Mouse (Mus musculus) CD4-positive, CD25-positive, alpha-beta regulatory T cell, adult 2 months (primary cell): Measurements from ENCODE around the gene Cpne5.
"Not testable (repeated sequence)": the region's sequence is repeated elsewhere in the genome, so short reads cannot be mapped to it uniquely, and the experiment has no call there.

Source experiments
- DNase-seq: peaks from one replicate; pipeline ENCODE4 v3.0.0-alpha.2; 2012; ENCODE audit warnings: low read depth, low spot score

Gene Cpne5

DNA sequence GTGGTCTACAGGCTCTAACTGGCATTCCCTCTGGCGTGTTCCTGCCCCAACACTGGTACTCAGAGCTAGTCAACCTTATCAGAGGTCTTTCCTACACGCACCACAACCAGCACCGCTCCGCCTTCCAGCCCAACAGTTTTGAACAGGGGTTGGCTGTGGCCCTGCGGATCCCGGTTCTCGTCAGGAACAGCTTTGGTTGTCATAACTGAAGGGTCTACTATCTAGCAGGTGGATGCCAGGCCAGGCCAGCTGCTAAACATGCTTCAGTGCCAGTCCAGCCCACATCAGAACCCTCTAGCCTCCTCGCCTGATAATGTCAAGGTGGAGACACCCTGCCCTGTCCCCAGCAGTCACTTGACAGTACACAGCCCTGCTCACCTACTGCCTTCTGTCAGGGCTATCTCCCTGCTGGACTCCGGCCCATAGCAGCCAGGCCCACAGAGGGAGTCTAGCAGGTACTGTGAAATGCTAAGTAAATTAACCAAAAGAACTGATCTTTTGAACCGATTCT lies 19.1 kb upstream of the Cpne5 start:
- DNase-seq = no peak

DNA sequence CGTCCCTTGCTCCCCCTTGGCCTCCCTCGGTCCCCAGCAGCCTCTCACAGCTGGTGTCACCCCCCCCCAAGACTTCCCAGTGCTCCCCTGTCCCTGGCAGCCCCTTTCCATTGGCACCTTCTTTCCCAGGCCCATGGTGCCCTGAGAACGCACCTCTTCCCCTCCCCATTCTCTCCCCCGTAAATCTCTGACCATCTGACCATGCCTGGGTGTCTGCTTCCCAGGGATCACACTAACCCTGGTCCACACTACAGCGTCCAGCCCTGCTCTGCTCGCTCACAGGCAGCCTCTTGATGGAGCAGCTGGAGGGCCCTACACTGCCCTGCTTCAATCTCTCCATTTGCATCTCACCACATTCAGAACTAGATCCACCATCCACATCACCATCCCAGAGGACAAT lies 18.5 kb upstream of the Cpne5 start:
- no peak for DNase-seq

DNA sequence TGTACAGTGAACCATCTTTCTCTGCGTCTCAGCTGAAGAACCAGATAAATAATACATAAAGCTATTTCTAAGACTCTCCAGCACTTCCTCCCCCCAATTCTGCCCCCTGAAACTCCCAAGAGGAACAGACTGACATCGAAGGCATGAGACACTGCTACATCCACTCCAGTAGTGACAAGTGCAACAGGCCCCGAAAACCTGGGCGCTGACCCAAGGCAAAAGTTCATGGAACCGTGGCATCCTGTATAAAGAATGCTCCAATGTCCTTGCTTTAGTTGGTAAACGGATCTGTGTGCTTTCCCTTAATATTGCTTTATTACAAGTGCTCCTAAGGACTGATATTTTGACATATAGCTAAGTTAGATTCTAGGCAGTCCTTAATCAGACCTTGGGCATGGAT lies 16.8 kb upstream of the Cpne5 start:
- not testable (repeated sequence) for DNase-seq

DNA sequence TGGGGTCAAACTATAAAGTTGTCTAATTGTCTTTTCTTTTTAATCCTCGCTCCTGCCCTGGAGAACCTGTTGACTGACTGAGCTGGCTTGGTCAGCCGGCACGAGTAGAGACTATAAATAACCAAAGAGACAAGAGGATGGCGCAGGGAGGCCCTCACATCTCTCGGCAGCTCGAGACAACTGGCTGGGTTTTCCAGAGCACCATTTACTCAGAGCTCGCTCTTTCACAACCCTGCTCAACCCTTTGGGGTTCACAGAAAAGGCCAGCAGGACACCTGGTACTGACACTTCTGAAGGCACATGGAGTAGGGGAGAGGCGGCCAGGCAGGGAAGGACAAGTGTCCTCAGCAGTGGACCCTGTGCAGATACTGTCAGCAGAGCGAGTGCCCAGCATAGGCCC lies 15.7 kb upstream of the Cpne5 start:
- DNase-seq = no peak

DNA sequence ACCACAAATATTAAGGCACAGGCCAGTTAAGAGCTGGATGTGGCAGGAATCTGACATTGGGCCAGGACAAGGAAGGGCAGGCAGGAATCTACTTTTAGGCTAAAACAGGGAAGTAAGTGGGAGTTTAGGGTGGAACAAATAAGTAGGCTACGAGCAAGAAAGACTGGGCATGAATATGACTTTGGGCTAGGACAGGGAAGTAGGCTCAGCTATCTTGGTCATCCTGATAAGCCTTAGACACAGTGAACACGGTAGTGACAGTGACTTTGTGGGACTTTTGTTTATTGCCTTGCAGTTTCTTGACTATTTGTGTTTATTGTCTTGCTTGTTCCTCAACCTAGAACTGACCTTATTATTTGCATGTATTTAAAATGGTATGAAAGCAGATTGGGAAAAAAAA lies 15.3 kb upstream of the Cpne5 start:
- no peak for DNase-seq

DNA sequence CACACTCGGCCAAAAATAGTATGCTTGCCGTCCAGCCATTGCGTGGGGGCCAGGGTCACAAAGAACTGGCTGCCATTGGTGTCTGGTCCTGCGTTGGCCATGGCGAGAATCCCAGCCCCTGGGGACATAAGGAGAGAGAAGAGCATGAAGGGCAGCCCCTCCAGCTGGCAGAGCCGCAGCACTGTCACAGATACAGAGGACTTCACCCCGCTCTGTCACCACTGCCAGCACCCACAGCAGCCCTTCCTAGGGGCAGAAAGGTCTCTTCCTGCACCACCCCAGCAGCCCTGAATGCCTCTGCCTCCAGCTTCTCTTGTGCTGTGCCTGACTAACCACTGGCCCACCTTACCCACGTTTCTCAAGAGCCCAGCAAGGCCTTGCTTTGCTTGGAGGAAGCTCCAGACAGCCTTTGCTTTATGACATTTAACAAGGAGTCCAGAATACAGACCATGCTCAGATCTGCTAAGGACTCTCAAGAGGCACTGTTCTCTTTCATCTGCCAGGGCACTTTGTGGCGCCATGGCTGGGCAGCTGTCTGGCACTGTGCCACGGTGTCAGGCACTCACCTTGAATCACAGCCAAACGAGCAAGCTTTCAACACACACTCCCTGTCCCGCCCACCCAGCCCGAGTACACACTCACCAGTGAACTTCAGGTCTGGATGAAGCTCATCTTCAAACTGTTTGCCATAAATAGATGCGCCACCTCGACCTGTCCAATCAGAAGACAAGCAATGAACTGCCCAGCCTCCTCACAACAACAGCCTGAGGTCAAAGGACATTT lies 13.8 kb upstream of the Cpne5 start:
- DNase-seq = no peak

DNA sequence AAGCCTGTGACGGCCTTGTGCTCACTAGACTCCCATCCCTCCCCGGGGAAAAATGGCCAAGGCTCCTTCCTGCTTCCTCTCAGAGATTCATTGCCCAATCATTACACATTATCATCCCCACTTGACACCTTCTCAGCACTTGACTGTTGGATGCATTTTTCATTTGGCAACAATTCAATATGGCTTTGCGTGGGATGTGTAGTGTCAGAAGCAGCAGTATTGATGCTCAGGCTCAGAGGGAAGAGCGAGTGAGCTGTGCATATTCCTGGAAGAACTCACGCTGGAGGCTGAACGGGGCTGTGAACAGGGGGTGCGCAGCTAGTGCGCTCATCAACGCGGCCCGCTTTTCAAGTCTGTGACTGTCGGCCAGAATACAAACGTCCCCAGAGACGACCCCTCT lies 13.0 kb upstream of the Cpne5 start:
- DNase-seq = not testable (repeated sequence)

DNA sequence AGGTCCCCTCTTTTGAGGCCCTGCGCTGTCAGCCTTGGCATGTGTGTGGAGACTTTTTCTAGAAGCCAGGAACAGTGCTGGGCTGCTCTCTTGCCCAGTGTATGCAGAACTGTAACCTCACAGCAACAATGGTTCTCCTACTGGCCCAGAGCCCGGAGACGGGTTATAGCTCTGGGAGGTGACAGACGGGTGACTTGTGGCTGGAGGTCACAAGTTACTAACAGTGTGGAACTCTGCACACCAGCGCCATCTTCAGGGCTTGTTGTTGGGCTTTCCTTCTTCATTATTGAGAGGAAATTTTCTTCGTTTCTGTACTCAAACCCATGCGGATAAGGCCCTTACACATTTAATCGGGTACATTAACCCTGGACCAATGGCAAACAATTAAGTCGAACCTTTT lies 11.5 kb upstream of the Cpne5 start:
- DNase-seq = peak; percentile 63

DNA sequence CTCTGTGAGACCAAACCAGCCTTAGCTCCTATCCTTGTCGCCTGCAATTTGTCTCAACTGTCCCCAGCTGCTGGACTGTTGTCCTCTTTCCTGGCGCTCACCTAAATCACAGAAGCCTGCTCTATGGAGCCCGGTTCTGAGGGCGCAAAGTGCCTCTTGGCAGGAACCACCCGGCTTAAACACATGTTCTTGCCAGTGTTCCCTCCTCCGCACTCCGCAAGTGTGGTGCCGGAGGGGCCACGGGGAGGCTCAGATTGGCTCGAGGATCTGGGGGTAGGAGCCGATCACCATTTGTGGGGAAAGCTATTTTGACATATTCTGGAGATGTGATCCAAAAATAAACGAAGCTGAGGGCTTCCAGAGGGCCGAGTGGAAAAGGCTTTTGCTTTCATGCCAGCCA lies 9.9 kb upstream of the Cpne5 start:
- DNase-seq = no peak

DNA sequence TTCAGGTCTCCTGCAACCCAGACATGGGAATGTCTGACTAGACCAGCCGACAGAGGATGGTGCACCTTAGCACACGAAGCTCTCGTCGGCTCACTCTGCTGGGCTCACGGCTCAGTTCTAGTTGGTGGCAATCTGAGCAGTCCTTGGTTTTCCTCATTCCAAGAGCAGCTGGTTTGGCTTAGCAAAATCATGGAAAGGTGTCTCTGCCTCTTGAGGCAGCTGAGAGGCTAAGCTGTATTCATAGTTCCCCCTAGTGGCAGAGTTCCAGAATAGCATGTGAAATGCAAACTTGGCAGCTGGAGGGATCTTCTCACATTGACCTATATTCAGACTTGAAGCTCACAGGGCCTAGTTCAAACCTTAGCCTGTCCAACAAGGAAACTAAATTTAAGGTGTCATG lies 8.6 kb upstream of the Cpne5 start:
- DNase-seq = peak; percentile 73

DNA sequence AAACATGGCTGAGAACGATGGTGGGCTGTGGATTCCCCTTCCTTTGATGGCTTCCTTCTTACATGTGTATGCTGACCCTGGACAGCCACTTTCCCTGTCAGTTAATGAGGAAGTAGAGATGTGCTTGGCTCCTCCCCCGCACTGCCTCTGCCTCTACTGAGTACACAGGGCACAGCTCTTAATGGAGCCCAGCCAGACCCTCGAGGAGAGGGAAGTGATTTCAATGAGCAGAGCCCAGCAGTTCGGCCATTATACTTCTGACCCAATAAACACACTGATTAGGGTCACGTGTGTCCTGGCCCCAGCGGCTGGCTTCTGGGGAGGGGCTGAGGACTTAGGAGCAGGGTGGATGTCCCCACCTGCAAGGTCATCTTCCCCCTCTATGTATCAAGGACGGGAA lies 7.8 kb upstream of the Cpne5 start:
- DNase-seq = no peak

DNA sequence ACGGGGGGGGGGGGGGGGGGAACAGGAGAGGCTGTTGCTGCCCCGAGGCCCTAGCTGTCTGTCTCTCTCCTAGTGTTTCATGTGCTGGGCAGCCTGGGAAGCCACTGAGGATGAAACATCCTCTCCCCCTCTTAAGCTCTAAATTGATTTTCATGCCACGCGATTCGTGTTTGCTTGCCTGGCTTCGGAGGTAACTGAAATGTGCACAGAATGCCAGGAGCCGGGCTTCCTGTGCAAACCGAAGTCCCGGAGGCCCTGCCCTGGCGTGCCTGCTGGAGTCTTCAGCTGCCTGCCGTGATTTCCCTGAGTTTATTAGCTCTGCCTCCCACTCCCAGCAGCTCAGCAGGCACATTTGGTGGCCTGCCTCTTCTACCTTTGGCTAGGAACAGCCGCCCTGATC lies 6.9 kb upstream of the Cpne5 start:
- DNase-seq = no peak

DNA sequence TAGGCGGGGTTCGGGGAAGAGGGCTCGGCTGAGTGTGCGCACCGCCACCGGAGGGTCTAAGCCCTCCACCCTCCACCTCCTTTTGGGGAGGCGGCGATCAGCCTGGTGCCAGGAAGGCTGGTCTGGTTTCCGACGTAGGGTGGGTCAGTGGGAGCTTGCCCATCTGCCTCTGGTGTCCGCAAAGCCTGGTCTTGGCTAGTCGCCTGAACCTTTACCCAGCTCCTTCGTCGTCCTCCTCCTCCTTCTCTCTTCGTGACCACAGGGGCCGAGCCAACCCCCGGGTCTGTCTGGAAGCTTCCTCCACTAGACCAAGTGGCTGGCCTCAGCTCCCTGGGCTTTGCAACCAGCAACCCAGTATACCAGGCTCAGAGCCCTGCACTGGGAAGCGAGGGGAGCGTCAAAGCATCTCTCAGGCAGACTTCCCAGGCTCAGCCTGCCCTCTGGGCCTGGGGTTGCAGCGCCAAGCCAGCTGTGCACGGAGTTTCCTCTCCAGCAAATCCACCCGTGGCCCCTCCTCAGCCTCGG lies 516 bp upstream of the Cpne5 start:
- DNase-seq = no peak

DNA sequence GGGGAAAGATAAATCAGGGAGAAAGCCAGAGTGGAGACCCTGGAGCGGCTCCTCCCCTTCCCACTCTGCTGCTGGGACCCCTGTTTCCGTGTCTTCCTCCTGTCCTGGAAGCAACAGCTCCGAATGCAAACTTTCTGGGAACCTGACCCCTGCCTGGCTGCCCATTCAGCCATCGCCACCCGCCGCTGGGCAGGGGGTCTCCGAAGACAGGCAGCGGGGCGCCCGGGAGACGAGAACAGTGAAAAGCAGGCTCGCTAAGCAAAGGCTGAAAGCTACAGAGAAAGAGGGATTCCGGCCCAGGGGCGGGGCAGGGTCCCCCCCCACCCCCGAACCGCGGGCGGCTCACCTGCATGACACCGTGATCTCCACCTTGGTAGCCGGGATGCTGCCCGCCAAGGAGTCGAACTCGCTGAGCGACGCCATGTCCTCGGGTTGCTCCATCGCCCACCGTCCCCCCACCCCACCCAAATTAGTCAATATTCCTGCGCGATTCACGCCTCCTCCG lies 648 bp downstream of the Cpne5 start:
- DNase-seq = no peak

DNA sequence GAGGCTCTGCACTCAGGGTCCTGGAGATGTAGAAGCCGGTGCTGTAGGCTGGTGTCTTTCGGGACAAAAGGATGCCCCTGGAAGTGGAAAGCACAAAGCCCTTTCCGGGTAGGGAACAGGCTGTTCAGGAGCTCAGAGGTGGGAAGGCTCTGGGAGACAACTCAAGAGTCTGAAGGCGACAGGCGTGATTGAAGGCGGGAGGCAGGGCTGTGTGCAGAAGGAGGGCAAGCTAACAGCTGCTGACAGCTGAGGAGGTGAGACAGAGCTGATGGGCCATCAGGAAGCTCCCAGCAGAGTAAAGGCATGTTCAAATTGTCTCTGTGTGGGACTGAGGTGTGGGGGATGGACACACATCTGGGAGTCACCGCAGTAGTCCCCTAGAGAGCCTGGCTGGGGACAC lies 1.9 kb downstream of the Cpne5 start:
- DNase-seq = no peak

DNA sequence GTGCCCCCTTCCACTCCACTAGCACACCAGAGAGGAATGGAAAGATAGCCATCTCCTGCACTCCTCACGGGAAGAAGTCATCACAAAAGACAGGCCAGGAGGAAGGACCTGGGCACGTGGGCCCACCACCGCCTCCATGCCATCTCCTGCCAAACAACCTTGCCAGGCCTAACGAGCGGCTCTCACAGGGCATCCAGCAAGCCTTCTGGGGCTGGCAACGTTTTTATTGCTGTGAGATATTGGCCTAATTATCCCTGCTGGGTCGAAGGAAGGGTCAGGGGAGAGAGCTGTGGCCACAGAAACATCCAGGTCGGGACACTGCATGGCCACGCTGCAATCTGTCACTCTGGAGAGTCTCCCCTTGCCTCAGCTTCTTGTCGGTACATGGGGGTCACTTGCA lies 6.9 kb downstream of the Cpne5 start:
- DNase-seq = no peak

DNA sequence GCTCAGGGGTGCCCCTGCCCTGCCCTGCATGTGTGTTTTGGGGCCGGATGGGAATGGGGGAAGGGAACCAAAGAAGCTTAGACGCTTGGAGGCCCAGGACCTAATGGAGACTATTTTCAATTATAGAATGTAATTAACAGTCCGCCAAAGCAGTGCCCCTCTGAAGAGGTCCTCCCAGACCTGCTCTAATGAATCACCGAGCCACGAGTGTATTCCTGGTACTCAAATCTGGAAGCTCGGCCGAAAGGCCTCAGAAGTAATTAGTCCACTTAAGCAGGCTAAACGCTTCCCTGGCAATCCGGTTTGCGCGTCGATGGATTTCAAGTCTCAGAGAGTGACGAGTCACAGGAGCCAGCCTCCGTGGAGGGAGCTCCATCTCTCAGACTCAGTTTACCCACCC lies 17.3 kb downstream of the Cpne5 start:
- DNase-seq = no peak

DNA sequence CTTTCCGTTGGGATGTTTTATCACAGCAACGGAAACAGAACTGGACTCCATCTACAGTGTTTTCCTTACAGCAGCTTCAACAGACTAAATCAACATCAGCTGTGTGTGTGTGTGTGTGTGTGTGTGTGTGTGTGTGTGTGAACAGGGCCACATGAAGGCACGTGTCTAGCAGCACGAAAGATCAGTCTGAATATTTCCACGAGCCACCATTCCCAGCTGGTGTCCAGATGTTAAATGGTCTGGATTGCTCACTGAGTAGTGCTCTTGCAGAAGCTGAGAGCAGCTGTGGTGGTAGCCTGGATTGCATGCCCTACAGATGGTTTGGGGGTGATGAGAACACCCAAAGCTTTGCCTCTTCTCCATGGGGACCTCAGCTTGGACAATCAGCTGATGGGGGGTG lies 19.9 kb downstream of the Cpne5 start:
- no peak for DNase-seq

DNA sequence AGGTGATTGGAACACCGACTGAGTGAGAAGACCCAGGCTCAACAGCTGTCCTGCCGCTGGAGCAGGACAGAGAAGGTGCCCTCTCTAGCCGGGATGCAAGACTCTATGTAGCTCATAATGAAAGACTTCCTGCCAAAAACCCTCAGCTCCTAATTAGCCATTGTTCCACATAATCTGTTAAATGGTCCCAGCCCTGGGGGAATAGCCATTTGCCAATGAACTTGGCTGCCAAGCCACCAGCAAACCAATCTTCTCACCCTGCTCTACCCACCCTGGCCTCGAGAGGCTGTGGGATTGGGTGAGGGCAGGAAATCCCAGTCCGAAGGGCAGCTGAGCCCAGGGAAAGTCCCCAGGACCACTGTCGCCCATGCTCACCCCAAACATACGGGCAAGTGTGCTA lies 21.9 kb downstream of the Cpne5 start:
- DNase-seq = no peak

DNA sequence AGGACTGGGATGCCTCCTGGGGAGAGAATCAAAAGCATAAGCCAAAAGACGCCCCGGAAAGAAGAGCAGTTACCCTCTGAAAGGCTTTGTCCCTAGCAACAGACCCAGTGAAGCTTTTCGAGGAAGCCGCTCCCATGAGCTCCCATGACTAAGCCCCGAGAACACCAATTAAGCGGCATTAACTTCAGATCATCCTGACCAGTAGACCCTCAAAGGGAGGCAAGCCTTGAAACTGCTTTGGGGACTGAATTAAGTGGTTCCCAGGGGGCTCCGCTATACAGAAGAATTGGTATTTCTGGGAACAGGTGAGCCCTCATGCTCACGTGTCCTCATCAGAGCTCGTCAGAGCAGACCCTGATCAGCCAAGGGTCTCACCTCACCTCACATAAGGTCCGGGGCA lies 23.3 kb downstream of the Cpne5 start:
- DNase-seq = no peak

DNA sequence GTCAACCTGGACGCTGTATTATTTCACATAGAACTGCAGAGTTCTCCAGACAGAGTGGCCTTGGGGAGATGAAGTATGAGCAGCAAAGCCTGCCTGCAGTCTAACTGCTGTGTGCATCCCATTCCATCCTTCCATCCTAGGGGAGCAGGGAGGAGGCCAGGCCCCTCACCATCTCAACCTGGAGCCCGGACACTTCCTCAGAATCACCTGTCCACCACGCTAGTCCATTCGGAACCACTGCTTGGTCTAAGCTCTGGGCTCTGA lies 23.8 kb downstream of the Cpne5 start:
- DNase-seq = no peak

DNA sequence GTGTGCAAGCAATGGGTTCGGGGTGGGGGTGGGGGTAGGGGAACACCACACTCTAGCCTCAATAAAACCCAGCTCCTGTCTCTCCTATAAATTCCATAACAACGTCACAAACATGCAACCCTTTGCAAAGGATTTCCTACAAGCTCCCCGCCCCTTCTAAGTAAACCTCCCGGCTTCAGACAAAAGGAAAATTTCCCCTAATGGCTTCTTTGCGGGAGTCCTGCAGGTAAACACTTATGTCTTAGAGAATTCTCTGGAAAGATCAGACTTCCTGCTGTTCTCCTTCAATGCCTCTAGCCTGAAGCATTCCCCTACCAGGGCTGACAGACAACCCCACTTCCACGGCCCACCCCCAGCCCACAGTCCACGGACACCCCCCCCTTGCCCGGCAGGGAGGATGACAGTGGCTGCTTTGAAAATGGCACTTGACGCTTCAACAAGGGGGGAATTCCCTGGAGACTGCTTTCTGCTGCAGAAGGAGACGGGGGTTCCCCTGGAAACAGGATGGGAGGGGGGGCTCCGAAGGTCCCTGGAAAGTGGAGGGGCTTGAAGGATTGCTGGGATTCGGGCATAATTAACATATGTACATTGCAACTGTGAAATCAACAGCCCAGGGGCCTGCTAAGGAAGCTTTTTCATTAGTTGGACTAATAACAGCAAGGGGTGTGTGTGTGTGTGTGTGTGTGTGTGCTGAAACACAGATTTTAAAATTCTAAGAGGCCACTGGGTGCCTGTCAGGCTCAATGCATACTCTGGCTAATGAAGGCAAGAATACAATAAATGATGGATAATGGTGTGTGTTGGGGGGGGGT lies 24.4 kb downstream of the Cpne5 start:
- DNase-seq = peak; percentile 43

DNA sequence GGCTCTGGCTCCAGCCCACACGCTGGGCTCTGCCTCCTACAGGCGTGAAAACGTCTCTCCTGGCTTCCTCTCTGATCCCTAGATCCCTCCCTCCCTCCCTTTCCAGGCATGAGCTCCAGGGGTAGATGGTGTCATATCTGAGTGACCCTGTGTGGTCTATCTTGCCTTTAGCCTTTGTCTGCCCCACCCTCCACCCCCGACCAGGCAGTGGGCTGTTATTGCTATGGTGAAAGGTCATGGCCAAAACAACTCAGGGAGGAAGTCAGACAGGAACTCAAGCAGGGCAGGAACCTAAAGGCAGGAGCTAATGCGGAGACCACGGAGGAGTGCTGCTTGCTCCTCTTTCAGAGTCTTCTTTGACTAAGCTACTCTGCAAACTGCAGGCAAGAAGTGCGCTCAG lies 26.1 kb downstream of the Cpne5 start:
- DNase-seq = no peak
